Mouse (Mus musculus) CD4-positive helper T cell, adult 2 months (primary cell): Measurements from ENCODE around the gene Inpp1.

Experiments
- DNase-seq: peaks from one replicate; pipeline ENCODE4 v3.0.0-alpha.2; 2012; ENCODE audit warnings: low read depth, missing footprints, low spot score

Inpp1 gene

GRCm38 (mm10) chr1:52792701-52793100, 24.8 kb downstream of the Inpp1 start:
- DNase-seq: no peak

- no peak for DNase-seq
Measured at GRCm38 (mm10) chr1:52787254-52787653, 30.2 kb downstream of the Inpp1 start.

GRCm38 (mm10) chr1:52765176-52766111, 52.0 kb downstream of the Inpp1 start:
- DNase-seq: no peak

- peak; percentile 4 for DNase-seq
Measured at GRCm38 (mm10) chr1:52763894-52764809, 53.3 kb downstream of the Inpp1 start.

GRCm38 (mm10) chr1:52758174-52758573, 59.3 kb downstream of the Inpp1 start:
- no peak for DNase-seq

GRCm38 (mm10) chr1:52754331-52754730, 63.2 kb downstream of the Inpp1 start:
- DNase-seq: no peak

- DNase-seq: peak; percentile 54
Measured at GRCm38 (mm10) chr1:52753828-52754227, 63.7 kb downstream of the Inpp1 start.

- DNase-seq: no peak
Measured at GRCm38 (mm10) chr1:52752706-52753105, 64.8 kb downstream of the Inpp1 start.

GRCm38 (mm10) chr1:52751634-52752033, 65.9 kb downstream of the Inpp1 start:
- DNase-seq: peak; percentile 51

- no peak for DNase-seq
Measured at GRCm38 (mm10) chr1:52749978-52750377, 67.5 kb downstream of the Inpp1 start.

GRCm38 (mm10) chr1:52748260-52748659, 69.2 kb downstream of the Inpp1 start:
- DNase-seq: peak; percentile 63

- DNase-seq: no peak
Measured at GRCm38 (mm10) chr1:52742567-52742966, 74.9 kb downstream of the Inpp1 start.
